Mouse (Mus musculus) thymus, postnatal 0 days (tissue): Measurements from ENCODE around the gene Gnpat. TPM values are rescaled to one million over a fixed set of nuclear protein-coding genes. Genes with fewer than 3 reads are reported as not detected.

ENCODE experiments used
- DNase-seq: peaks from one replicate; pipeline ENCODE4 v3.0.0-alpha.2; 2015; ENCODE audit warnings: low spot score
- polyA plus RNA-seq: library from polyadenylated mRNA; unstranded; fragments of >200 nt; fragmentation: Nextera tagmentation; extraction: Ambion mirVana; gene quantifications from 2 replicates; pipeline ENCODE4 v1.2.1, GENCODE M21; 2015

The Gnpat gene
- polyA plus RNA-seq, 1 experiment from 2014 or later = 78.9 TPM

- no peak for DNase-seq
These were observed 74.5 kb downstream of the Gnpat start for GRCm38 (mm10) chr8:124937293-124937692.

Other genes starting within 250 kb of the Gnpat start
- gene 2310022B05Rik, start 199.7 kb upstream of the Gnpat start, polyA plus RNA-seq = 6.7 and 6.9 TPM in 2 replicates
- gene Ttc13, start 141.1 kb upstream of the Gnpat start, polyA plus RNA-seq = 50.8 and 54.3 TPM in 2 replicates
- 20.5 and 23.3 TPM in 2 replicates for gene Arv1, start 140.9 kb upstream of the Gnpat start, polyA plus RNA-seq
- gene Fam89a, start 111.2 kb upstream of the Gnpat start, polyA plus RNA-seq = 6.1 and 7.7 TPM in 2 replicates
- not detected in 2 replicates for gene Trim67, start 69.9 kb upstream of the Gnpat start, polyA plus RNA-seq
- gene 2810004N23Rik, start 87 bp downstream of the Gnpat start, polyA plus RNA-seq = 39.1 and 42.3 TPM in 2 replicates
- gene Exoc8, start 34.7 kb downstream of the Gnpat start, polyA plus RNA-seq = 7.0 and 9.2 TPM in 2 replicates
- 11.0 and 13.5 TPM in 2 replicates for gene Sprtn, start 34.9 kb downstream of the Gnpat start, polyA plus RNA-seq
- 13.0 and 15.3 TPM in 2 replicates for gene Egln1, start 86.3 kb downstream of the Gnpat start, polyA plus RNA-seq
- gene Tsnax, start 150.0 kb downstream of the Gnpat start, polyA plus RNA-seq = 120 and 129 TPM in 2 replicates
- 0.31 and 0.46 TPM in 2 replicates for gene Disc1, start 191.2 kb downstream of the Gnpat start, polyA plus RNA-seq